Mouse (Mus musculus): ENCODE measurements around the gene Zp2. TPM values are rescaled to one million over a fixed set of nuclear protein-coding genes. Genes with fewer than 3 reads are reported as not detected.

Gene Zp2
- total and polyA plus RNA-seq, 3 experiments: 0.11 TPM; not detected in 2

DNA sequence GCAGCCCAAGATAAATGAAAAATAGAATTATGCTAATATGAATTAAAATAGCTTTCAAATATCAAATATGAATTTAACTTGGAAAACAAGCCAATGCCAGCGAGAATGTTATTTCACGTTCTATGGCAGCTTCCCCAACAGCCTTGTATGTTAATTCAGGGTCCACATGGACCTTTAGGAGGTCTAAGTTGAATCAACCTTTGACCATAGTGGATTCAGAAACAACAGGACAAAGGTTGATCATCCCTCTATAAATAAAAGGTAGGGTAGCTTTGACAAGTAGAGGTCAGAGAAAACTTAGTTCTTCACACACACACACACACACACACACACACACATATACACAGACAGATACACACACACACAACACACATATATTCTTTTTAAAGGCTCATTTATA lies 5.8 kb upstream of the Zp2 start:
- no peak for TF ChIP-seq GATA1 (IDR thresholded peaks at IDR 0.05; ENCODE audit: borderline replicate concordance, low read length)
- TF ChIP-seq POLR2AphosphoS5 (IDR thresholded peaks at IDR 0.05; ENCODE audit: insufficient replicate concordance, low read depth, low read length): no peak
- no peak for TF ChIP-seq CTCF (IDR thresholded peaks at IDR 0.05; ENCODE audit: low read depth, low read length)
- TF ChIP-seq GATA2 (IDR thresholded peaks at IDR 0.05; ENCODE audit: borderline replicate concordance, low read depth, low read length): no peak
- no peak for TF ChIP-seq TAL1 (conservative IDR thresholded peaks at IDR 0.05; ENCODE audit: low read depth, low read length)
- no peaks in the 10 kb centered on the region for H3K36me3 ChIP-seq (replicated peaks)
- H3K4me3 ChIP-seq (ENCODE audit: low read depth, low read length): no peak overlapping the region
- no peaks in the 10 kb centered on the region for H3K9me3 ChIP-seq (replicated peaks)
- no peaks in the 10 kb centered on the region for H3K4me1 ChIP-seq (ENCODE audit: insufficient read depth, low read depth, low read length)
- DNase-seq (ENCODE audit: low spot score) (no peak), ATAC-seq (ENCODE audit: extremely low read depth, insufficient number of reproducible peaks, low FRiP score, poor library complexity, severe bottlenecking) (no peak)
- H3K27me3 ChIP-seq (ENCODE audit: insufficient read depth, low read length): no peaks in the 10 kb centered on the region

- no peaks in the 10 kb centered on the region for H3K4me1 ChIP-seq (ENCODE audit: insufficient read depth, low read depth, low read length)
- no peaks in the 10 kb centered on the region for H3K36me3 ChIP-seq (replicated peaks)
- no peaks in the 10 kb centered on the region for H3K9me3 ChIP-seq (replicated peaks)
- TF ChIP-seq GATA2 (IDR thresholded peaks at IDR 0.05; ENCODE audit: borderline replicate concordance, low read depth, low read length): no peak
- TF ChIP-seq TAL1 (conservative IDR thresholded peaks at IDR 0.05; ENCODE audit: low read depth, low read length): no peak
- TF ChIP-seq GATA1 (IDR thresholded peaks at IDR 0.05; ENCODE audit: borderline replicate concordance, low read length): no peak
- no peak for TF ChIP-seq POLR2AphosphoS5 (IDR thresholded peaks at IDR 0.05; ENCODE audit: insufficient replicate concordance, low read depth, low read length)
- TF ChIP-seq CTCF (IDR thresholded peaks at IDR 0.05; ENCODE audit: low read depth, low read length): no peak
- H3K27me3 ChIP-seq (ENCODE audit: insufficient read depth, low read length): no peaks in the 10 kb centered on the region
- no peak for ATAC-seq (ENCODE audit: extremely low read depth, insufficient number of reproducible peaks, low FRiP score, poor library complexity, severe bottlenecking)
- no peak for DNase-seq (ENCODE audit: low spot score)
- H3K4me3 ChIP-seq (ENCODE audit: low read depth, low read length): no peak overlapping the region
These were observed 5.2 kb upstream of the Zp2 start for GRCm38 (mm10) chr7:120150257-120150656.

DNA sequence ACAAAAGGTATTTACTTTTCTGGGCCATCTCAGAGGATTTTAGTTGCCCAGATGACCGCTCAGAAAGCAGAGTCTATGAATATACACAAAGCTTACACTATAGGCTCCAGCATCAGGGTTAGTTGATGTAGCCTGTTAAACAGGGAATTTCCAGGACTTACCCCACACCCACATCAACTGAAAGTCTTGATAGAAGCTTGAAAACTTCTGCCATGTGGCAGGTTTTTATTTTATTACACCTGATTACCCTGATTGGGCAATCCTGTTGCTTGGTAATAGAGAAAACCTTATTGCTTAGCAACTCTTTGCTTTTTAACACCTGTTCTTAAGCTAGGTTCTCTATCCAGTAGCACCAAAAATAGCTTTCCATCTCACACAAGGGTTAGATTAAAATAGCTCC lies 2.3 kb downstream of the Zp2 start:
- H3K36me3 ChIP-seq (replicated peaks): no peaks in the 10 kb centered on the region
- DNase-seq (ENCODE audit: low spot score) (no peak), ATAC-seq (ENCODE audit: extremely low read depth, insufficient number of reproducible peaks, low FRiP score, poor library complexity, severe bottlenecking) (no peak)
- H3K9me3 ChIP-seq (replicated peaks): no peaks in the 10 kb centered on the region
- no peaks in the 10 kb centered on the region for H3K27me3 ChIP-seq (ENCODE audit: insufficient read depth, low read length)
- H3K4me1 ChIP-seq (ENCODE audit: insufficient read depth, low read depth, low read length): no peaks in the 10 kb centered on the region
- TF ChIP-seq POLR2AphosphoS5 (IDR thresholded peaks at IDR 0.05; ENCODE audit: insufficient replicate concordance, low read depth, low read length): no peak
- no peak for TF ChIP-seq TAL1 (conservative IDR thresholded peaks at IDR 0.05; ENCODE audit: low read depth, low read length)
- no peak for TF ChIP-seq CTCF (IDR thresholded peaks at IDR 0.05; ENCODE audit: low read depth, low read length)
- no peak for TF ChIP-seq GATA2 (IDR thresholded peaks at IDR 0.05; ENCODE audit: borderline replicate concordance, low read depth, low read length)
- TF ChIP-seq GATA1 (IDR thresholded peaks at IDR 0.05; ENCODE audit: borderline replicate concordance, low read length): no peak
- no peak overlapping the region for H3K4me3 ChIP-seq (ENCODE audit: low read depth, low read length)

- Histone ChIP-seq H3K27me3 (ENCODE audit: insufficient read depth, low read length) (no peaks in the 10 kb centered on the region), H3K36me3 (replicated peaks) (no peaks in the 10 kb centered on the region), H3K4me3 (ENCODE audit: low read depth, low read length) (no peak overlapping the region), H3K4me1 (ENCODE audit: insufficient read depth, low read depth, low read length) (no peaks in the 10 kb centered on the region), H3K9me3 (replicated peaks) (no peaks in the 10 kb centered on the region)
- TF ChIP-seq CTCF (IDR thresholded peaks at IDR 0.05; ENCODE audit: low read depth, low read length): no peak
- TF ChIP-seq GATA1 (IDR thresholded peaks at IDR 0.05; ENCODE audit: borderline replicate concordance, low read length): no peak
- TF ChIP-seq GATA2 (IDR thresholded peaks at IDR 0.05; ENCODE audit: borderline replicate concordance, low read depth, low read length): no peak
- no peak for TF ChIP-seq TAL1 (conservative IDR thresholded peaks at IDR 0.05; ENCODE audit: low read depth, low read length)
- no peak for TF ChIP-seq POLR2AphosphoS5 (IDR thresholded peaks at IDR 0.05; ENCODE audit: insufficient replicate concordance, low read depth, low read length)
- ATAC-seq (ENCODE audit: extremely low read depth, insufficient number of reproducible peaks, low FRiP score, poor library complexity, severe bottlenecking): no peak
- no peak for DNase-seq (ENCODE audit: low spot score)
These were observed 16.1 kb downstream of the Zp2 start for GRCm38 (mm10) chr7:120128951-120129350.

GRCm38 (mm10) chr7:120127686-120128059 lies 17.4 kb downstream of the Zp2 start:
- no peak for DNase-seq (ENCODE audit: low spot score)
- no peaks in the 10 kb centered on the region for H3K9me3 ChIP-seq (replicated peaks)
- H3K36me3 ChIP-seq (replicated peaks): no peaks in the 10 kb centered on the region
- no peaks in the 10 kb centered on the region for H3K27me3 ChIP-seq (ENCODE audit: insufficient read depth, low read length)
- no peak for TF ChIP-seq GATA2 (IDR thresholded peaks at IDR 0.05; ENCODE audit: borderline replicate concordance, low read depth, low read length)
- TF ChIP-seq POLR2AphosphoS5 (IDR thresholded peaks at IDR 0.05; ENCODE audit: insufficient replicate concordance, low read depth, low read length): no peak
- TF ChIP-seq CTCF (IDR thresholded peaks at IDR 0.05; ENCODE audit: low read depth, low read length): no peak
- TF ChIP-seq TAL1 (conservative IDR thresholded peaks at IDR 0.05; ENCODE audit: low read depth, low read length): no peak
- no peak for TF ChIP-seq GATA1 (IDR thresholded peaks at IDR 0.05; ENCODE audit: borderline replicate concordance, low read length)
- H3K4me1 ChIP-seq (ENCODE audit: insufficient read depth, low read depth, low read length): no peaks in the 10 kb centered on the region
- no peak overlapping the region for H3K4me3 ChIP-seq (ENCODE audit: low read depth, low read length)
- no peak for ATAC-seq (ENCODE audit: extremely low read depth, insufficient number of reproducible peaks, low FRiP score, poor library complexity, severe bottlenecking)

DNA sequence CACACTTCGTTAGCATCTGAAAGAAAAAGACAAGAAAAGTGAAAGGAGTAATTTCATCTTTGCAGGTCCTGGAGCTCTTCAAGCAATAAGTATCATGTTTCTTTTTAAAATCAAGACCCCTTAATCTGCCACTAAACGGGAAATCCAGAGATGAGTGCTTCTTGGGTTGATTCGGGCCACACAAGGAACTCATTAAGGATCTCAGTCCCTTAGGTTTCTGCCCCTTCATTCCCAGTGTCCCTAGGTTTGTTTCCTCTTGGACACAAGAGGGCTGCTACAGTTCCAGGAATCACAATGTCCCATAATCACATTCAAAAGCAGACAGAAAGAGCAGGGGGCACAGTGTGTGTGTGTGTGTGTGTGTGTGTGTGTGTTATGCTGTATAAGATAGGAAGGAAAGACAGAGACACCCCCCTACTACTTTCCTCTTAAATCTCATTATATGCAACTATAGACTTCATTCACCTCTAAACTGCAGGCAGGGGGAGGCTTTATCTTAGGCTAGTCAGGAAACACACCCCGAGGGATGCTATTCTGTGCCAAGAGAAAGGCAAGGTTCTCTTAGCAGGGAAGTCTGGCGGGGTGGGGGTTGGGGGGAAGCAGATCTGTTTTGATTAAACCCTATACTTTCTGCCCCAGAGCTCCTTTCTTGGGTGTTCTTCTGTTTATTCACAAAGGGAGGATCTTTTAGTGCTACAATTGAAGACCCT lies 18.0 kb downstream of the Zp2 start:
- no peaks in the 10 kb centered on the region for H3K4me1 ChIP-seq (ENCODE audit: insufficient read depth, low read depth, low read length)
- no peak for TF ChIP-seq TAL1 (conservative IDR thresholded peaks at IDR 0.05; ENCODE audit: low read depth, low read length)
- no peak for TF ChIP-seq GATA1 (IDR thresholded peaks at IDR 0.05; ENCODE audit: borderline replicate concordance, low read length)
- TF ChIP-seq CTCF (IDR thresholded peaks at IDR 0.05; ENCODE audit: low read depth, low read length): no peak
- no peak for TF ChIP-seq GATA2 (IDR thresholded peaks at IDR 0.05; ENCODE audit: borderline replicate concordance, low read depth, low read length)
- TF ChIP-seq POLR2AphosphoS5 (IDR thresholded peaks at IDR 0.05; ENCODE audit: insufficient replicate concordance, low read depth, low read length): no peak
- ATAC-seq (ENCODE audit: extremely low read depth, insufficient number of reproducible peaks, low FRiP score, poor library complexity, severe bottlenecking) (no peak), DNase-seq (ENCODE audit: low spot score) (no peak)
- H3K27me3 ChIP-seq (ENCODE audit: insufficient read depth, low read length): no peaks in the 10 kb centered on the region
- H3K9me3 ChIP-seq (replicated peaks): no peaks in the 10 kb centered on the region
- no peak overlapping the region for H3K4me3 ChIP-seq (ENCODE audit: low read depth, low read length)
- H3K36me3 ChIP-seq (replicated peaks): no peaks in the 10 kb centered on the region

All from G1E (cell line).